Mouse (Mus musculus) MEL (cell line): Measurements from ENCODE around the gene Ccl26. TPM values are rescaled to one million over a fixed set of nuclear protein-coding genes. Genes with fewer than 3 reads are reported as not detected.

ENCODE experiments used
- DNase-seq: peaks from one replicate; pipeline ENCODE4 v3.0.0; 2011; ENCODE audit warnings: low read depth, low spot score
- H3K27ac ChIP-seq: 2 replicates; pipeline ENCODE4 v1.5.1; 2012; ENCODE audit warnings: low read depth, mild to moderate bottlenecking, control low read depth, low read length, moderate library complexity; ENCODE audit not compliant: control insufficient read depth
- H3K27me3 ChIP-seq, 2 experiments: fragments of 150-350 bp in 1 of 2; sonication (generic) in 1 of 2; 2 replicates each; pipeline ENCODE4 v1.6.1; 2012; ENCODE audit warnings: low read length in 2 of 2, mild to moderate bottlenecking in 2 of 2, improper control_type of control experiment in 1 of 2, moderate library complexity in 1 of 2; ENCODE audit not compliant: insufficient read depth in 2 of 2, control insufficient read depth in 1 of 2
- H3K36me3 ChIP-seq, 2 experiments: 2 replicates each; pipeline ENCODE4 v1.6.1; 2012 to 2014; ENCODE audit warnings: low read length in 2 of 2, improper control_type of control experiment in 1 of 2, inconsistent platforms in 1 of 2, mild to moderate bottlenecking in 1 of 2; ENCODE audit not compliant: insufficient read depth in 2 of 2, control insufficient read depth in 1 of 2
- H3K4me1 ChIP-seq, 2 experiments: fragments of 150-350 bp in 1 of 2; sonication (generic) in 1 of 2; 2 replicates each; pipeline ENCODE4 v1.6.1; 2012; ENCODE audit warnings: low read length in 2 of 2, improper control_type of control experiment in 1 of 2, mild to moderate bottlenecking in 1 of 2; ENCODE audit not compliant: insufficient read depth in 2 of 2, control insufficient read depth in 1 of 2
- H3K4me3 ChIP-seq, 2 experiments: fragments of 150-350 bp in 1 of 2; sonication (generic) in 1 of 2; 2 replicates each; pipeline ENCODE4 v1.5.1; 2012; ENCODE audit warnings: low read depth in 2 of 2, low read length in 2 of 2, mild to moderate bottlenecking in 2 of 2, moderate library complexity in 2 of 2, control low read depth in 1 of 2, improper control_type of control experiment in 1 of 2; ENCODE audit not compliant: control insufficient read depth in 1 of 2, insufficient read depth in 1 of 2
- H3K79me2 ChIP-seq: 2 replicates; pipeline ENCODE4 v1.6.1; 2012; ENCODE audit warnings: mild to moderate bottlenecking, low read length, moderate library complexity; ENCODE audit not compliant: control insufficient read depth, poor library complexity, insufficient read depth
- H3K9ac ChIP-seq: 2 replicates; pipeline ENCODE4 v1.6.1; 2012; ENCODE audit warnings: low read depth, mild to moderate bottlenecking, control low read depth, low read length, moderate library complexity; ENCODE audit not compliant: control insufficient read depth, poor library complexity, severe bottlenecking
- H3K9me3 ChIP-seq: fragments of 150-350 bp; sonication (generic); replicated peaks from 2 replicates; pipeline ENCODE4 v1.6.1; 2012; ENCODE audit warnings: mild to moderate bottlenecking, low read length, improper control_type of control experiment, moderate library complexity; ENCODE audit not compliant: insufficient read depth
- CTCF ChIP-seq, 3 experiments: IDR thresholded peaks in 2 of 3; conservative IDR thresholded peaks in 1 of 3; 2 replicates each; pipeline ENCODE4 v1.5.1; 2011 to 2012; ENCODE audit warnings: low read length in 3 of 3, low read depth in 2 of 3, mild to moderate bottlenecking in 2 of 3, improper control_type of control experiment in 1 of 3, inconsistent platforms in 1 of 3, mixed read lengths in 1 of 3, moderate library complexity in 1 of 3; ENCODE audit not compliant: control insufficient read depth in 1 of 3, insufficient read depth in 1 of 3, poor library complexity in 1 of 3, severe bottlenecking in 1 of 3
- EP300 ChIP-seq, 2 experiments: IDR thresholded peaks; 2 replicates each; pipeline ENCODE4 v1.6.1; 2011; ENCODE audit warnings: improper control_type of control experiment in 2 of 2, low read length in 2 of 2, low read depth in 1 of 2, mild to moderate bottlenecking in 1 of 2
- ETS1 ChIP-seq: IDR thresholded peaks from 2 replicates; pipeline ENCODE4 v1.6.1; 2012; ENCODE audit warnings: low read depth, mild to moderate bottlenecking, inconsistent platforms, low read length, improper control_type of control experiment, moderate library complexity
- GATA1 ChIP-seq: IDR thresholded peaks from 2 replicates; pipeline ENCODE4 v1.6.1; 2011; ENCODE audit warnings: low read depth, low read length, improper control_type of control experiment
- MAX ChIP-seq: IDR thresholded peaks from 2 replicates; pipeline ENCODE4 v1.6.1; 2011; ENCODE audit warnings: low read length, improper control_type of control experiment
- MXI1 ChIP-seq: IDR thresholded peaks from 2 replicates; pipeline ENCODE4 v1.6.1; 2011; ENCODE audit warnings: mild to moderate bottlenecking, low read depth, low read length, improper control_type of control experiment
- MYC ChIP-seq: IDR thresholded peaks from 2 replicates; pipeline ENCODE4 v1.6.1; 2011; ENCODE audit warnings: low read depth, mild to moderate bottlenecking, low read length, improper control_type of control experiment, moderate library complexity
- POLR2A ChIP-seq, 2 experiments: IDR thresholded peaks; 2 replicates each; pipeline ENCODE4 v1.6.1; 2011 to 2012; ENCODE audit warnings: low read length in 2 of 2, mild to moderate bottlenecking in 2 of 2, control low read depth in 1 of 2, improper control_type of control experiment in 1 of 2, low read depth in 1 of 2, moderate library complexity in 1 of 2; ENCODE audit not compliant: control insufficient read depth in 1 of 2, insufficient read depth in 1 of 2, poor library complexity in 1 of 2
- RCOR1 ChIP-seq: IDR thresholded peaks from 2 replicates; pipeline ENCODE4 v1.6.1; 2012; ENCODE audit warnings: low read depth, mild to moderate bottlenecking, inconsistent platforms, low read length, improper control_type of control experiment
- TAL1 ChIP-seq: IDR thresholded peaks from 2 replicates; pipeline ENCODE4 v1.6.1; 2012; ENCODE audit warnings: mild to moderate bottlenecking, inconsistent platforms, low read length, moderate library complexity, mixed read lengths
- TBP ChIP-seq: IDR thresholded peaks from 2 replicates; pipeline ENCODE4 v1.8.0; 2011; ENCODE audit warnings: low read depth, low read length, improper control_type of control experiment
- TCF12 ChIP-seq: IDR thresholded peaks from 2 replicates; pipeline ENCODE4 v1.6.1; 2014; ENCODE audit warnings: low read depth, mild to moderate bottlenecking, inconsistent platforms, low read length, improper control_type of control experiment, moderate library complexity
- UBTF ChIP-seq: IDR thresholded peaks from 2 replicates; pipeline ENCODE4 v1.6.1; 2012; ENCODE audit warnings: low read depth, mild to moderate bottlenecking, inconsistent platforms, low read length, improper control_type of control experiment, moderate library complexity, borderline replicate concordance; ENCODE audit not compliant: insufficient read depth
- USF1 ChIP-seq: IDR thresholded peaks from 2 replicates; pipeline ENCODE4 v1.6.1; 2014; ENCODE audit warnings: low read depth, mild to moderate bottlenecking, inconsistent platforms, low read length, improper control_type of control experiment, moderate library complexity
- USF2 ChIP-seq, 2 experiments: IDR thresholded peaks; 2 replicates each; pipeline ENCODE4 v1.6.1; 2011 to 2012; ENCODE audit warnings: improper control_type of control experiment in 2 of 2, low read length in 2 of 2, borderline replicate concordance in 1 of 2, inconsistent platforms in 1 of 2, low read depth in 1 of 2, mild to moderate bottlenecking in 1 of 2; ENCODE audit not compliant: insufficient read depth in 1 of 2
- polyA plus RNA-seq, 2 experiments: library from polyadenylated mRNA; stranded (reverse) in 1 of 2; unstranded in 1 of 2; fragments of >175 nt in 1 of 2; fragments of >200 nt in 1 of 2; gene quantifications; 2 replicates each; pipeline versions ENCODE4 v1.2.1 to v1.2.4; 2012; ENCODE audit warnings: low replicate concordance in 2 of 2, low read depth in 1 of 2; ENCODE audit not compliant: insufficient read length in 2 of 2, insufficient read depth in 1 of 2, missing spikeins in 1 of 2
- total RNA-seq: library from RNA; depleted of rRNA; stranded (reverse); fragments of 300-350 nt; gene quantifications from 2 replicates; pipeline ENCODE4 v1.2.3, GENCODE M21; 2012

The Ccl26 gene
- total and polyA plus RNA-seq, 3 experiments, result not detected

DNA sequence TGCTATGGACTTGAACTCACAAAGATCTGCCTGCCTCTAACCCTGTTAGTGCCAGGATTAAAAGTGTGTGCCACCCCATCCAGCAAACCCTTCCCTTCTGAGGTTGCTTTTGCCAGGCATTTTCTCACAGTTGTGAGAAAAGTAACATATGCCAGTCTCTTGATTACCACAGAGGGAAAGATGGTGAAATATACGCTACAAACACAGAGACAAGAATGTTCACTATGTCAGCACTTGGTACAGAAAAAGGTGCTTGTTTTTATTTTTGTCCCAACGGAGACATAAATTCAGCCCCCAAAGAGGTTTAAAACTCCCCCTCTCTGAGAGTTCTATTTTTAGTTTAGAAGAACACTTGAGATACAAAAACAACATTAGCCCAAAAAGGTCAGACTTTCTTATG lies 39.3 kb downstream of the Ccl26 start:
- no peak for TF ChIP-seq MAX
- TF ChIP-seq TAL1, result no peak
- TF ChIP-seq MYC, result no peak
- TF ChIP-seq POLR2A (IDR thresholded peaks at IDR 0.05; ENCODE audit: control insufficient read depth in 1 of 2, insufficient read depth in 1 of 2, low read depth in 1 of 2, low read length in 2 of 2, poor library complexity in 1 of 2), result no peak
- TF ChIP-seq TBP, result no peak
- TF ChIP-seq CTCF (IDR thresholded peaks at IDR 0.05 in 2 of 3, conservative IDR thresholded peaks at IDR 0.05 in 1 of 3; ENCODE audit: control insufficient read depth in 1 of 3, insufficient read depth in 1 of 3, low read depth in 2 of 3, low read length in 3 of 3, poor library complexity in 1 of 3, severe bottlenecking in 1 of 3), result no peak
- no peak for TF ChIP-seq MXI1
- TF ChIP-seq USF1, result no peak
- no peak for TF ChIP-seq TCF12
- no peak for TF ChIP-seq UBTF
- no peak for TF ChIP-seq ETS1
- TF ChIP-seq GATA1, result no peak
- no peaks in the 10 kb centered on the region for H3K4me1 ChIP-seq

DNA sequence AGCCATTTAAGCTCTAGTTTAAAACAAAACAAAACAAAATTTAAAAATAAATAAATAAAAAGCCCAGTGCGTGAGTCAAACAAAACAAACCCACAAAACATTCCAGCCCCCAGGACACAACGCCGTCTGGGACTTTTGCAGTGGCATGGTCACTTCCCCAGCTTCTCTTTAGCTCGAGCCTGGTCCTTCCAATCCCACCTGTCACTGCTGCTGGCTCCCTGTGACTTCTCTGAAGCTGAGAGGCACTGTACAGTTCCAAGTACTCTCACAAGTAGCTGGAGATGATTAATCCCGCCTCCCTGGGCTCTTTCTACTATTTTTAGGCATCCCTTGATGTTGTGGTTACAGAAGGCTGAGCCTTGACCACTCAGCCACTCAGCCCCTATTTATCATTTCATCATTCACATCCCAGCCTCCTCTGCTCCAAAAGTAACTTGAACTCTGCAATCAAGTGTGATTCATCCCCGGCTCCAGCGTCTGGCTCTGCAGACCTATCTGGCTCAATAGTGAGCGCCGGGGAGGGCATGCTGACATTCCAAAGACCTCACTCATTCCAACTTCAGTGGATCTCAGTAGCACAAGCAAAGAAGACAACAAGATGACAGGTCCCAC lies 41.2 kb downstream of the Ccl26 start:
- H3K4me1 ChIP-seq, result no peaks in the 10 kb centered on the region
- no peaks in the 10 kb centered on the region for H3K9me3 ChIP-seq
- DNase-seq, result no peak
- no peak overlapping the region for H3K27ac ChIP-seq
- no peaks in the 10 kb centered on the region for H3K79me2 ChIP-seq
- no peak overlapping the region for H3K9ac ChIP-seq
- H3K27me3 ChIP-seq, result no peaks in the 10 kb centered on the region
- no peak for TF ChIP-seq USF2 (IDR thresholded peaks at IDR 0.05; ENCODE audit: borderline replicate concordance in 1 of 2, insufficient read depth in 1 of 2, low read depth in 1 of 2, low read length in 2 of 2)
- no peak for TF ChIP-seq USF1
- no peak for TF ChIP-seq EP300 (IDR thresholded peaks at IDR 0.05; ENCODE audit: low read depth in 1 of 2, low read length in 2 of 2)
- no peak for TF ChIP-seq RCOR1
- no peak for TF ChIP-seq GATA1
- no peak for TF ChIP-seq ETS1
- no peak overlapping the region for H3K4me3 ChIP-seq
- no peaks in the 10 kb centered on the region for H3K36me3 ChIP-seq

More for the DNA sequence above, 39.3 kb downstream of the Ccl26 start:
- no peaks in the 10 kb centered on the region for H3K9me3 ChIP-seq
- no peak overlapping the region for H3K4me3 ChIP-seq
- DNase-seq, result no peak
- no peaks in the 10 kb centered on the region for H3K79me2 ChIP-seq
- H3K27ac ChIP-seq, result no peak overlapping the region
- no peaks in the 10 kb centered on the region for H3K36me3 ChIP-seq
- H3K9ac ChIP-seq, result no peak overlapping the region
- no peaks in the 10 kb centered on the region for H3K27me3 ChIP-seq
